In genomic region chr15:99139669-99140068, GRCm38 (mm10) we compare ENCODE assay signal across 8 mouse cellular contexts. TPM values are rescaled to one million over a fixed set of nuclear protein-coding genes. Genes with fewer than 3 reads are reported as not detected.
DNase-seq lines count a peak whose midpoint lies in the region; ATAC-seq and TF ChIP-seq lines count a peak whose summit lies in the region.

No protein-coding gene starts in this region.

- no peak overlapping the region for H3K4me2 ChIP-seq in forebrain, embryonic 12.5 days
- no peak overlapping the region for H3K4me2 ChIP-seq in embryonic facial prominence, embryonic 11.5 days (ENCODE audit: low read depth, low read length)
- no peak overlapping the region for H3K4me2 ChIP-seq in hindbrain, embryonic 11.5 days (replicated peaks; ENCODE audit: low read depth, low read length)
- no peak overlapping the region for H3K4me2 ChIP-seq in liver, postnatal 0 days (ENCODE audit: low read depth, low read length)

- 69% methylated on average over 6 of the region's 6 CpGs for WGBS in forebrain, embryonic 10.5 days
- 66% methylated on average over 6 of the region's 6 CpGs for WGBS in forebrain, embryonic 12.5 days
- WGBS in thymus, adult 2 months, result 69% methylated on average over 6 of the region's 6 CpGs
- WGBS in embryonic facial prominence, embryonic 11.5 days, result 64% methylated on average over 6 of the region's 6 CpGs
- 68% methylated on average over 6 of the region's 6 CpGs for WGBS in hindbrain, embryonic 11.5 days
- WGBS in liver, postnatal 0 days (ENCODE audit: insufficient replicate concordance), result 66% methylated on average over 6 of the region's 6 CpGs

- no peak for ATAC-seq in forebrain, embryonic 12.5 days (ENCODE audit: low FRiP score)
- ATAC-seq in embryonic facial prominence, embryonic 11.5 days (replicated peaks; ENCODE audit: insufficient number of reproducible peaks, low FRiP score, low TSS enrichment, low read depth), result no peak
- no peak for ATAC-seq in hindbrain, embryonic 11.5 days (ENCODE audit: low FRiP score)
- peak; percentile 47; the same call in 1 of the 2 replicates for ATAC-seq in liver, postnatal 0 days

- no peak overlapping the region for H3K9ac ChIP-seq in forebrain, embryonic 12.5 days
- H3K9ac ChIP-seq in embryonic facial prominence, embryonic 11.5 days (replicated peaks; ENCODE audit: low read length), result no peak overlapping the region
- H3K9ac ChIP-seq in hindbrain, embryonic 11.5 days (ENCODE audit: low read depth, low read length), result no peak overlapping the region
- H3K9ac ChIP-seq in liver, postnatal 0 days (replicated peaks), result no peak overlapping the region

- H3K9me3 ChIP-seq in forebrain, embryonic 10.5 days, result peaks cover 5% of the 10 kb centered on the region; the same call in 1 of the 2 replicates
- H3K9me3 ChIP-seq in forebrain, embryonic 12.5 days, result peaks cover 5% of the 10 kb centered on the region
- H3K9me3 ChIP-seq in embryonic facial prominence, embryonic 11.5 days (replicated peaks; ENCODE audit: control insufficient read depth, low read length), result no peaks in the 10 kb centered on the region
- no peaks in the 10 kb centered on the region for H3K9me3 ChIP-seq in hindbrain, embryonic 11.5 days (ENCODE audit: control insufficient read depth, low read length)
- H3K9me3 ChIP-seq in liver, postnatal 0 days (ENCODE audit: low read length), result no peaks in the 10 kb centered on the region

- H3K36me3 ChIP-seq in forebrain, embryonic 10.5 days (replicated peaks), result peaks cover 57% of the 10 kb centered on the region
- peaks cover 12% of the 10 kb centered on the region for H3K36me3 ChIP-seq in forebrain, embryonic 12.5 days (replicated peaks)
- H3K36me3 ChIP-seq in thymus, adult 2 months (ENCODE audit: control insufficient read depth, insufficient read depth, low read length), result no peaks in the 10 kb centered on the region
- no peaks in the 10 kb centered on the region for H3K36me3 ChIP-seq in embryonic facial prominence, embryonic 11.5 days (replicated peaks; ENCODE audit: control insufficient read depth, insufficient read depth, low read depth, low read length)
- no peaks in the 10 kb centered on the region for H3K36me3 ChIP-seq in hindbrain, embryonic 11.5 days (ENCODE audit: control insufficient read depth, insufficient read depth, low read length)
- no peaks in the 10 kb centered on the region for H3K36me3 ChIP-seq in liver, postnatal 0 days (replicated peaks; ENCODE audit: insufficient read depth, low read length)

- no peak for TF ChIP-seq POLR2A in thymus, adult 2 months (IDR thresholded peaks at IDR 0.05; ENCODE audit: control insufficient read depth, extremely low read depth, insufficient read depth, low read length, poor library complexity)

- no peaks in the 10 kb centered on the region for H3K27me3 ChIP-seq in forebrain, embryonic 10.5 days (ENCODE audit: poor library complexity, severe bottlenecking)
- H3K27me3 ChIP-seq in forebrain, embryonic 12.5 days, result no peaks in the 10 kb centered on the region
- no peaks in the 10 kb centered on the region for H3K27me3 ChIP-seq in thymus, adult 2 months (ENCODE audit: control insufficient read depth, insufficient read depth, low read length)
- no peaks in the 10 kb centered on the region for H3K27me3 ChIP-seq in embryonic facial prominence, embryonic 11.5 days (ENCODE audit: control insufficient read depth, insufficient read depth, low read length)
- no peaks in the 10 kb centered on the region for H3K27me3 ChIP-seq in hindbrain, embryonic 11.5 days (ENCODE audit: control insufficient read depth, insufficient read depth, low read length)
- no peaks in the 10 kb centered on the region for H3K27me3 ChIP-seq in liver, postnatal 0 days (ENCODE audit: insufficient read depth, low read length)

- no peaks in the 10 kb centered on the region for H3K4me1 ChIP-seq in forebrain, embryonic 10.5 days
- H3K4me1 ChIP-seq in forebrain, embryonic 12.5 days, result peaks cover 5% of the 10 kb centered on the region
- no peaks in the 10 kb centered on the region for H3K4me1 ChIP-seq in thymus, adult 2 months (replicated peaks; ENCODE audit: control insufficient read depth, insufficient read depth, low read length)
- H3K4me1 ChIP-seq in embryonic facial prominence, embryonic 11.5 days (ENCODE audit: control insufficient read depth, insufficient read depth, low read length), result no peaks in the 10 kb centered on the region; the same call in 1 of the 2 replicates
- no peaks in the 10 kb centered on the region for H3K4me1 ChIP-seq in hindbrain, embryonic 11.5 days (replicated peaks; ENCODE audit: control insufficient read depth, insufficient read depth, low read length)
- no peaks in the 10 kb centered on the region for H3K4me1 ChIP-seq in liver, postnatal 0 days (ENCODE audit: insufficient read depth)

- H3K27ac ChIP-seq in forebrain, embryonic 10.5 days, result no peak overlapping the region
- H3K27ac ChIP-seq in forebrain, embryonic 12.5 days, result no peak overlapping the region
- no peak overlapping the region for H3K27ac ChIP-seq in thymus, adult 2 months (ENCODE audit: control insufficient read depth, insufficient read depth, low read length)
- H3K27ac ChIP-seq in embryonic facial prominence, embryonic 11.5 days (replicated peaks; ENCODE audit: low read depth, low read length), result no peak overlapping the region
- H3K27ac ChIP-seq in hindbrain, embryonic 11.5 days (ENCODE audit: low read depth, low read length), result no peak overlapping the region
- no peak overlapping the region for H3K27ac ChIP-seq in liver, postnatal 0 days (ENCODE audit: low read depth)

- no peak for TF ChIP-seq EP300 in liver, postnatal 0 days (IDR thresholded peaks at IDR 0.05; ENCODE audit: low read depth)

- DNase-seq in forebrain, embryonic 10.5 days (ENCODE audit: extremely low spot score, low spot score), result peak; percentile 42
- DNase-seq in thymus, adult 2 months, result peak; percentile 33
- DNase-seq in thymus, adult 18-20 months, result no peak
- peak; percentile 73 for DNase-seq in embryonic facial prominence, embryonic 11.5 days (ENCODE audit: low spot score)
- peak; percentile 75 for DNase-seq in hindbrain, embryonic 11.5 days (ENCODE audit: low spot score)
- peak; percentile 65 for DNase-seq in liver, postnatal 0 days
- peak; percentile 21 for DNase-seq in thymus, postnatal 25 days

- no peak overlapping the region for H3K4me3 ChIP-seq in forebrain, embryonic 10.5 days
- H3K4me3 ChIP-seq in forebrain, embryonic 12.5 days (replicated peaks), result no peak overlapping the region
- H3K4me3 ChIP-seq in thymus, adult 2 months (ENCODE audit: control insufficient read depth, insufficient read depth, low read length), result no peak overlapping the region
- no peak overlapping the region for H3K4me3 ChIP-seq in embryonic facial prominence, embryonic 11.5 days (ENCODE audit: low read depth, low read length)
- H3K4me3 ChIP-seq in hindbrain, embryonic 11.5 days (ENCODE audit: low read depth, low read length), result no peak overlapping the region
- no peak overlapping the region for H3K4me3 ChIP-seq in liver, postnatal 0 days (ENCODE audit: low read depth, low read length)

- peak; percentile 57; the same call in 1 of the 2 replicates for TF ChIP-seq CTCF in thymus, adult 2 months (IDR thresholded peaks at IDR 0.05; ENCODE audit: borderline replicate concordance, control insufficient read depth, extremely low read depth, insufficient read depth, low read length, poor library complexity)
- TF ChIP-seq CTCF in liver, postnatal 0 days (IDR thresholded peaks at IDR 0.05; ENCODE audit: low read depth), result peak; percentile 79

RNA-seq across cellular contexts. Expression of gene Spats2, which starts 14.0 kb away (rescaled TPM):
- 53.5 and 56.5 TPM in 2 replicates for polyA plus RNA-seq in forebrain, embryonic 10.5 days (2016; fragmentation: Nextera tagmentation; extraction: Ambion mirVana)
- 65.5 and 69.8 TPM in 2 replicates for polyA plus RNA-seq in forebrain, embryonic 12.5 days (2016; fragmentation: Nextera tagmentation; extraction: Ambion mirVana)
- 11.8 and 12.2 TPM in 2 replicates for polyA plus RNA-seq in thymus, adult 2 months (2012; rRNA removed)
- polyA plus RNA-seq in embryonic facial prominence, embryonic 11.5 days (2014; fragmentation: Nextera tagmentation; extraction: Ambion mirVana), result 59.6 and 68.5 TPM in 2 replicates
- polyA plus RNA-seq in hindbrain, embryonic 11.5 days (2014; fragmentation: Nextera tagmentation; extraction: Ambion mirVana), result 59.5 and 64.9 TPM in 2 replicates
- 4.0 and 4.7 TPM in 2 replicates for polyA plus RNA-seq in liver, postnatal 0 days (2015; fragmentation: Nextera tagmentation; extraction: Ambion mirVana)

RNA-seq across cellular contexts. Expression of gene Dnajc22, which starts 46.7 kb away (rescaled TPM):
- 1.0 and 1.2 TPM in 2 replicates for polyA plus RNA-seq in forebrain, embryonic 10.5 days (2016; fragmentation: Nextera tagmentation; extraction: Ambion mirVana)
- polyA plus RNA-seq in forebrain, embryonic 12.5 days (2016; fragmentation: Nextera tagmentation; extraction: Ambion mirVana), result 0.76 and 1.0 TPM in 2 replicates
- polyA plus RNA-seq in thymus, adult 2 months (2012; rRNA removed), result 0.39 and 0.46 TPM in 2 replicates
- 0.18 and 0.56 TPM in 2 replicates for polyA plus RNA-seq in embryonic facial prominence, embryonic 11.5 days (2014; fragmentation: Nextera tagmentation; extraction: Ambion mirVana)
- 1.2 and 3.3 TPM in 2 replicates for polyA plus RNA-seq in hindbrain, embryonic 11.5 days (2014; fragmentation: Nextera tagmentation; extraction: Ambion mirVana)
- 28.2 and 29.6 TPM in 2 replicates for polyA plus RNA-seq in liver, postnatal 0 days (2015; fragmentation: Nextera tagmentation; extraction: Ambion mirVana)

RNA-seq across cellular contexts. Expression of gene C1ql4, which starts 52.1 kb away (rescaled TPM):
- 0.12 TPM in 1 of 2 replicates, not detected in the other for polyA plus RNA-seq in forebrain, embryonic 10.5 days (2016; fragmentation: Nextera tagmentation; extraction: Ambion mirVana)
- 0.44 and 1.3 TPM in 2 replicates for polyA plus RNA-seq in forebrain, embryonic 12.5 days (2016; fragmentation: Nextera tagmentation; extraction: Ambion mirVana)
- 0.08 and 0.27 TPM in 2 replicates for polyA plus RNA-seq in thymus, adult 2 months (2012; rRNA removed)
- 1.0 and 1.1 TPM in 2 replicates for polyA plus RNA-seq in embryonic facial prominence, embryonic 11.5 days (2014; fragmentation: Nextera tagmentation; extraction: Ambion mirVana)
- polyA plus RNA-seq in hindbrain, embryonic 11.5 days (2014; fragmentation: Nextera tagmentation; extraction: Ambion mirVana), result 10.2 and 12.4 TPM in 2 replicates
- 0.12 TPM in 1 of 2 replicates, not detected in the other for polyA plus RNA-seq in liver, postnatal 0 days (2015; fragmentation: Nextera tagmentation; extraction: Ambion mirVana)

Comparison
In these comparisons a context has a peak if more than half of its experiments do, and no peak if none do; other contexts are left out.
1. DNase-seq: peak in forebrain, embryonic 10.5 days (single experiment), thymus, adult 2 months (single experiment), embryonic facial prominence, embryonic 11.5 days (single experiment), hindbrain, embryonic 11.5 days (single experiment), liver, postnatal 0 days (single experiment) and thymus, postnatal 25 days (single experiment); none in thymus, adult 18-20 months (0 of 2).